Mouse (Mus musculus) heart, adult 18-20 months (tissue): Measurements from ENCODE around the gene Map2k1. TPM values are rescaled to one million over a fixed set of nuclear protein-coding genes. Genes with fewer than 3 reads are reported as not detected.
"Not testable (repeated sequence)": the region's sequence is repeated elsewhere in the genome, so short reads cannot be mapped to it uniquely, and the experiment has no call there.

Experiments used
- DNase-seq, 2 experiments: peaks; one replicate each; pipeline ENCODE4 v3.0.0; 2021 to 2022; ENCODE audit warnings: mixed read lengths in 1 of 2
- microRNA-seq, 2 experiments: library from miRNA; unstranded; fragments of <30 nt; microRNA quantifications; one replicate each; pipeline ENCODE4 v1.2.0; 2022
- total RNA-seq, 2 experiments: library from RNA; stranded (reverse); gene quantifications; 2 replicates each; pipeline ENCODE4 v1.2.3; 2021

Map2k1 gene
- total RNA-seq, 2 experiments from 2014 or later: 50.1 to 51.8 TPM

DNA sequence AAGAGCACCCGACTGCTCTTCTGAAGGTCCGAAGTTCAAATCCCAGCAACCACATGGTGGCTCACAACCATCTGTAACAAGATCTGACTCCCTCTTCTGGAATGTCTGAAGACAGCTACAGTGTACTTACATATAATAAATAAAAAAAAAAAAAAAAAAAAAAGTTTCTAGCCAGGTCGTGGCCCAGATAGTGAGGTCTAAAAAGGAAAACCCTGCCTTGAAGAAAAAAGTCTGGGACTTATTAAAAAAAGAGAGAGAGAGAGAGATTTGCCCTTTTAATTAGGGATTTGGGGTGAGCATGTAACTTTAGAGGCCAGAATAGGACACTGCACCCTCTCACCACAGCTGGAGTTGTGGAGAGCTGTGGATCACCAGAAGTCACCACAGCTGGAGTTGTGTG is 83.5 kb downstream of the Map2k1 start:
- not testable (repeated sequence) for DNase-seq

DNA sequence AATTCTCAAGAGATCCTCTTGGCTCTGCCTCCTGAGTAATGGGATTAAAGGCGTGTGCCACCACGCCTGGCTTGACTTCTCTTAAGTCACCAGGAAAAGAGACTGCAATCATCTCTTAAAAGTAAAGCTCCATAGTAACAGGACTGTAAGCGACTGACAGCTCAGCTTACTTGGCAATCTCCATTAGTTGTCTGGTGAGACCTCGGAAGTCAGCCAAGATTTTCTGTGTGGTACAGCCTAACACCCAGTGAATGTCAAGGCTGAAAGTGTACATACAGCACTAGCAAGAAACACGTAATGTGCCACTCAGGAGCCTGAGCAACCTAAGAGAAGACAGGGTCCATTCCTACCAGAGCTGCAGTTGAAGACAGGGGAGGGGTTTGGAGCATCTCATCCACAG is 93.0 kb downstream of the Map2k1 start:
- DNase-seq: no peak

DNA sequence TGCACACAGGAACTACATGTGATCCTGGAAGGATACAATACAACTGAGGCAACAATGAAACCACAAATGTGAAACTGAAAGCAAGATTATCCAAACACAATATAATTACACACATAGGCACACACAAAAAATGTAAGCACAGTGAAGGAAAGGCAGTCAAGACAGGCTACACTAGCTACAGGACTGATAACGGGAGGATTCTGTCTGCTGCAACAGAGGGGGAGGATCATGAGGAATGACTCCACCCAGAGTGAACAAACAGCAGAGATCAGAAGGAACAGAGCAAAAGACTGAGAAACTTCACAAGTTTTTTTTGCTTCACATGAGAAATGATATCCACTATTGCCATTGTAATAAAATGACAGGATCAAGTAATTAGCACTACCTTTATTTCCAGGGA is 96.8 kb downstream of the Map2k1 start:
- DNase-seq: no peak

DNA sequence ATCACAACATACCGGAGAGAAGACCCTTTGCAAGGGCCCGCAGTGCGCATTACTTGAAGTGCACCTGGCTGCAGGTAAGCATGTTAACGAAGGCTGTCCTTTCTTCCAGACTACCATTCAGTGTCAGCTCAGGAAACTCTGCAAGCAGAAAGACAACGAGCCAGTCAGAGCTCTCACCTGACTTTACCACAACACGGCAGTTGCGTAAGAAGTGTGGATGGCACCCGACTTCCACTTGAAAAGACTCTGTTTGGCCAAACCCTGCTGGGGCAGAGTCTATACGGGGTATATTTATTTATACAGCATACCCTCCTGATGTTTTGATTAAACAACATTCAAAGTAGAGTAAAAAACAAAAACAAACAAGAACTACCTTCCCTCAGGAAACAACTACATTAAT is 113.6 kb downstream of the Map2k1 start:
- no peak for DNase-seq

DNA sequence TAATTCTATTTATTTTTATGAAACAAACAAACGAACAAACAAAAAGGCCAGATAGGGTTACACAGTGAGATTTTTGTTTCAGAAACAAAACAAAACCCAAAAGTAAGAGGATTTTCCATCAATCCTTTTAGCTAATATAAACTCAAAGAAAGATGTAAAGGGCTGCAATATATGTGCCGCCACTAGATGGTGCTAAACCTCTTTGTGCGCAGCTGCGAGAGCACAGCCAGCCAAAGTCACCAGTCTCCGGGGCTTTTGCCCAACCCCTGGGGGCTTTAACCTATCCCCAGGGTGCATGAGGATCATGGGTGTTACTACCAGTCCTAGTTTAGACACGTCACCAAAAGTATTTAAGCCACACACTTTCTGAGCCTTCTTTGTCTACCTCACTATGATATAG is 114.5 kb downstream of the Map2k1 start:
- DNase-seq: peak; percentile 47 to 78

Small RNA genes within 50 kb of the gene (microRNA-seq; reads per million reads assigned to microRNA genes)
- 0 reads per million in 2 experiments for gene Gm24106

Other genes with a start within 250 kb of the Map2k1 start
- 10 to 100 TPM in 1 of 2 experiments, 1 to 10 TPM in 1; 9.0 to 11.3 TPM for gene Smad6, start 231.6 kb downstream of the Map2k1 start, total RNA-seq
- not detected for gene Lctl, start 136.5 kb downstream of the Map2k1 start, total RNA-seq
- under 1 TPM; 0.64 to 0.99 TPM for gene Zwilch, start 80.5 kb downstream of the Map2k1 start, total RNA-seq
- 100 to 1,000 TPM; 464 to 493 TPM for gene Rpl4, start 80.3 kb downstream of the Map2k1 start, total RNA-seq
- gene Snapc5, start 74.4 kb downstream of the Map2k1 start, total RNA-seq: 10 to 100 TPM; 20.2 to 23.9 TPM
- gene Uchl4, start 18.4 kb downstream of the Map2k1 start, total RNA-seq: 1 to 10 TPM; 3.0 to 3.5 TPM
- 10 to 100 TPM in 1 of 2 experiments, 1 to 10 TPM in 1; 9.6 to 12.3 TPM for gene Tipin, start 27.9 kb upstream of the Map2k1 start, total RNA-seq
- gene Dis3l, start 87.7 kb upstream of the Map2k1 start, total RNA-seq: 10 to 100 TPM; 25.0 to 30.6 TPM
- 1 to 10 TPM; 1.2 to 1.6 TPM for gene Megf11, start 132.0 kb upstream of the Map2k1 start, total RNA-seq